Mouse (Mus musculus): ENCODE data around the gene Wee1. TPM values are rescaled to one million over a fixed set of nuclear protein-coding genes. Genes with fewer than 3 reads are reported as not detected.

Gene Wee1
- polyA plus RNA-seq, 1 experiment from 2014 or later, result 31.4 TPM

DNA sequence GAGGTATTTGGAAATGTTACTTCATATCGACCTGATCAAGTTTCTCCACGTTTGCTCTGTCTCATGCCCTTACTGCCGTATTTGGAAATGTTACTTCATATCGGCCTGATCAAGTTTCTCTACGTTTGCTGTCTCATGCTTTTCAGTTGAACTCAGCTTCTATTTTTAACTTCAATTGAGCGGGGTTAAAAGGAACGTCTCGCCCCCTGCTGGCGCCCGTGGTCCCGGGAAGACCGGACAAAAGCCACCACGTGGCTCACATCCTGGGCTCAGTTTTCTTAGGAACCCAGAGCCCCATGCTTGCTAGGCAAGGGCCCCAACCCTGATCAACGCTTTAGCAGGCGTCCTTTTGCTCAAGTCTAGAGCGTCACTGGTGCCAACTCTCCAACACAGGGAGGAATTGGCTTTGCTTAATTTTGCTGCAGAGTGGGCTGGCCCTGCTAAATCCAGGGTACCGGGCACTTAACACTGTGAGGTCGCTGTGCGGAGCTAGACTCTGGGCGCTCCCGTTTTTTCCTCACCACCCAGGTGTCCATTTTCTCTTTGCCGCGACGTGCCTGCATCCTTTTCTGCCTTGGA is 42.3 kb downstream of the Wee1 start:
- peak; percentile 80 for ATAC-seq (ENCODE audit: low FRiP score, low read depth)
- H3K27ac ChIP-seq (replicated peaks), result peak overlapping the region; percentile 86
- peak overlapping the region; percentile 66 for H3K9ac ChIP-seq (replicated peaks)
- H3K4me2 ChIP-seq (replicated peaks), result peak overlapping the region; percentile 89
- under 1% methylated on average over 24 of the region's 24 CpGs for WGBS
- peaks cover 9% of the 10 kb centered on the region for H3K4me1 ChIP-seq
- H3K4me3 ChIP-seq, result peak overlapping the region; percentile 56
- no peaks in the 10 kb centered on the region for H3K36me3 ChIP-seq
- no peaks in the 10 kb centered on the region for H3K9me3 ChIP-seq
- H3K27me3 ChIP-seq, result no peaks in the 10 kb centered on the region

GRCm38 (mm10) chr7:110164712-110165122 is 42.9 kb downstream of the Wee1 start:
- Histone ChIP-seq H3K27ac (replicated peaks) (peak overlapping the region; percentile 86), H3K9me3 (no peaks in the 10 kb centered on the region), H3K4me1 (peaks cover 9% of the 10 kb centered on the region), H3K4me2 (replicated peaks) (peak overlapping the region; percentile 89), H3K36me3 (no peaks in the 10 kb centered on the region), H3K9ac (replicated peaks) (peak overlapping the region; percentile 66), H3K4me3 (peak overlapping the region; percentile 56), H3K27me3 (no peaks in the 10 kb centered on the region)
- peak; percentile 93 for ATAC-seq (ENCODE audit: low FRiP score, low read depth)
- WGBS, result under 1% methylated on average over 20 of the region's 20 CpGs

DNA sequence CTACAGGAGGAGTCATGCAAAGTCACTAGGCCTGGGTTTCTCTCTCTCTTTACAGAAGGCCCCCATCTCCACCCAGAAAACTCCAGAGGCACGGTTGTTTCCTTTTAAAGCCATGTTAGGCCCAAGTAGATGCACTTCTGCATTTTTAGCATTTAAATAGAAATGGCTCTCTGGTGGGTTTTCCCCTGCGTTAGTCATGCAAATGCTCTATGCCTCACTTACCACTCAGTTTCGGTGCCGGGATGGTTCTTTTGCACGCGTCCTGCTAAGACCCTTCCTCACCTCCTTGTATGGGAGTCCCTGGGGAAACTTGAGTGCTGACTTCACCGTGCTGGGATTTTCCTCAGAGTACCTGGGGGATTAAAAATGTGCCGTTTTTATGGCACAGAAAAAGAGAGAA is 44.4 kb downstream of the Wee1 start:
- H3K9ac ChIP-seq (replicated peaks), result no peak overlapping the region
- no peaks in the 10 kb centered on the region for H3K36me3 ChIP-seq
- no peak for ATAC-seq (ENCODE audit: low FRiP score, low read depth)
- no peaks in the 10 kb centered on the region for H3K27me3 ChIP-seq
- peaks cover 9% of the 10 kb centered on the region for H3K4me1 ChIP-seq
- H3K4me3 ChIP-seq, result no peak overlapping the region
- H3K9me3 ChIP-seq, result no peaks in the 10 kb centered on the region
- no peak overlapping the region for H3K4me2 ChIP-seq (replicated peaks)
- H3K27ac ChIP-seq (replicated peaks), result no peak overlapping the region
- 63% methylated on average over 8 of the region's 8 CpGs for WGBS

- Histone ChIP-seq H3K9ac (replicated peaks) (no peak overlapping the region), H3K9me3 (no peaks in the 10 kb centered on the region), H3K27ac (replicated peaks) (no peak overlapping the region), H3K36me3 (no peaks in the 10 kb centered on the region), H3K27me3 (no peaks in the 10 kb centered on the region), H3K4me3 (no peak overlapping the region), H3K4me1 (no peaks in the 10 kb centered on the region), H3K4me2 (replicated peaks) (no peak overlapping the region)
- no peak for ATAC-seq (ENCODE audit: low FRiP score, low read depth)
- 93% methylated on average over 7 of the region's 7 CpGs for WGBS
Observed at GRCm38 (mm10) chr7:110179208-110179607, 57.4 kb downstream of the Wee1 start.

DNA sequence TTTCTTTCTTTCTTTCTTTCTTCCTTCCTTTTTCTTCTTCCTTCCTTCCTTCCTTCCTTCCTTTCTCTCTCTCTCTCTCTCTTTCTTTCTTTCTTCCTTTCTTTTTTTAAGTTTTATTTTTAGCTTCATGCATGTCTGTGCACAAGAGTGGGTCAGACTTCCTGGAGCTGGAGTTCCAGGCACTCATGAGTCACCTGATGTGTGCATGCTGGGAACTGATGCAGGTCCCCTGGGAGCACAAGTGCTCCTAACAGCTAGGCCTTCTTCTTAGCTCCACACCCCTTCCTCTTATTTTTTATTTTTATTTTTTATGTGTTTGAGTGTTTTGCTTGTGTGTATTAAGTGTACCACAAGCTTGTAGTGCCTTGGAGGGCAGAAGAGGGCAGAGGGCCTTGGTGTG is 58.8 kb downstream of the Wee1 start:
- Histone ChIP-seq H3K9me3 (no peaks in the 10 kb centered on the region), H3K4me1 (no peaks in the 10 kb centered on the region), H3K27ac (replicated peaks) (no peak overlapping the region), H3K27me3 (no peaks in the 10 kb centered on the region), H3K9ac (replicated peaks) (no peak overlapping the region), H3K36me3 (no peaks in the 10 kb centered on the region), H3K4me3 (no peak overlapping the region), H3K4me2 (replicated peaks) (no peak overlapping the region)
- no peak for ATAC-seq (ENCODE audit: low FRiP score, low read depth)

- no peak for ATAC-seq (ENCODE audit: low FRiP score, low read depth)
- H3K4me1 ChIP-seq, result no peaks in the 10 kb centered on the region
- no peak overlapping the region for H3K27ac ChIP-seq (replicated peaks)
- no peaks in the 10 kb centered on the region for H3K27me3 ChIP-seq
- WGBS, result 67% methylated on average over 8 of the region's 8 CpGs
- no peak overlapping the region for H3K4me3 ChIP-seq
- H3K4me2 ChIP-seq (replicated peaks), result no peak overlapping the region
- no peaks in the 10 kb centered on the region for H3K9me3 ChIP-seq
- no peak overlapping the region for H3K9ac ChIP-seq (replicated peaks)
- H3K36me3 ChIP-seq, result no peaks in the 10 kb centered on the region
Observed at GRCm38 (mm10) chr7:110181446-110181845, 59.6 kb downstream of the Wee1 start.

DNA sequence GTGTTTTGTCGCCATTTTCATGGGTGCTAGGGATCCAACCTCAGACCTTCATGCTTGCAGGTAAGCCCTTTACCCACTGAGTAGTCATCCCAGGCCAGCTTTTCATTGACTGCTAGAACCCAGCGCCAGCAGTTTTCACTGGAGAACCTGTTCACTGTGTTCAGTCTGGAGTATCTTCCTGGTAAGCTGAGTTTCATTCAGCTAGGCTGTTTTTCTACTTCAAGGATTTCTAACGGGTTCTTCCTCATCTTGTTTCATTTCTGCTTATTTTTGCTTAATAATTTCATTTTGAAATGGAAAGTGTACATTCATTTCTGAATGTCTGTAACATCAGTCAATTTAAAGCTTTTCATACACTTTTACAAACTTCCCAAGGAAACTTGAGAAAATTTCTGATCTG is 62.8 kb downstream of the Wee1 start:
- Histone ChIP-seq H3K4me2 (replicated peaks) (no peak overlapping the region), H3K9me3 (no peaks in the 10 kb centered on the region), H3K27me3 (no peaks in the 10 kb centered on the region), H3K36me3 (no peaks in the 10 kb centered on the region), H3K4me1 (no peaks in the 10 kb centered on the region), H3K27ac (replicated peaks) (no peak overlapping the region), H3K4me3 (no peak overlapping the region), H3K9ac (replicated peaks) (no peak overlapping the region)
- ATAC-seq (ENCODE audit: low FRiP score, low read depth), result no peak
- 82% methylated on average over 3 of the region's 3 CpGs for WGBS

- Histone ChIP-seq H3K4me3 (no peak overlapping the region), H3K36me3 (no peaks in the 10 kb centered on the region), H3K4me2 (replicated peaks) (no peak overlapping the region), H3K27ac (replicated peaks) (no peak overlapping the region), H3K9ac (replicated peaks) (no peak overlapping the region), H3K9me3 (no peaks in the 10 kb centered on the region), H3K4me1 (no peaks in the 10 kb centered on the region), H3K27me3 (no peaks in the 10 kb centered on the region)
- no peak for ATAC-seq (ENCODE audit: low FRiP score, low read depth)
- 64% methylated on average over 7 of the region's 7 CpGs for WGBS
Observed at GRCm38 (mm10) chr7:110189951-110190350, 68.1 kb downstream of the Wee1 start.

Other genes starting within 250 kb of the Wee1 start
- gene Dennd5a, start 161.6 kb upstream of the Wee1 start, polyA plus RNA-seq (2016; fragmentation: Nextera tagmentation; extraction: Ambion mirVana), result 51.8 and 53.1 TPM in 2 replicates
- gene Tmem41b, start 135.1 kb upstream of the Wee1 start, polyA plus RNA-seq (2016; fragmentation: Nextera tagmentation; extraction: Ambion mirVana), result 74.6 and 77.5 TPM in 2 replicates
- 49.7 and 51.8 TPM in 2 replicates for gene Ipo7, start 103.8 kb upstream of the Wee1 start, polyA plus RNA-seq (2016; fragmentation: Nextera tagmentation; extraction: Ambion mirVana)
- 28.0 and 31.3 TPM in 2 replicates for gene Zfp143, start 60.8 kb upstream of the Wee1 start, polyA plus RNA-seq (2016; fragmentation: Nextera tagmentation; extraction: Ambion mirVana)
- gene Swap70, start 99.7 kb downstream of the Wee1 start, polyA plus RNA-seq (2016; fragmentation: Nextera tagmentation; extraction: Ambion mirVana), result 17.0 and 19.2 TPM in 2 replicates

Measured in midbrain, embryonic 12.5 days (tissue).